Mouse (Mus musculus) 416B (cell line): ENCODE measurements around the gene Ppp2r2c.

ENCODE experiments used
- DNase-seq: peaks from one replicate; pipeline ENCODE4 v3.0.0; 2011; ENCODE audit warnings: low read depth

Gene Ppp2r2c

DNA sequence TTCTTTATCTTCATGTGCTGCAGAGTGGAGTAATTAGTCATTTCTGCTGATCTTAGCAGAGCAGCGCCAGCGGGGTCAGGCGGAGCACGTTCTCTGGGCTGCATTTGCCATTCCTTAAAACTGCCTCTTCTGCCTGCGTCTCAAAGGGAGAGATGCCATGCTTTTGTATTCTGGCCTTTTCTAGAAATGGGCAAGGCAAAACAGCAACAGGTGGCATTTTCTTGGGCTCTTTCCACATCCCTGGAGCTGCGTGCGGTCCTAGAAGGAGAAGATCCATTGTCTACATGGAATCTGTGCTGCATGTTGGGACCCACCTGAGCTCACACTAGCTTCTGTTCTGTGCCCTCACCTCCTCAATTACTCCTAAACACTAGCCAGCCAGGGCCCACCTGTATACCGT, 29.7 kb downstream of the Ppp2r2c start:
- no peak for DNase-seq

DNA sequence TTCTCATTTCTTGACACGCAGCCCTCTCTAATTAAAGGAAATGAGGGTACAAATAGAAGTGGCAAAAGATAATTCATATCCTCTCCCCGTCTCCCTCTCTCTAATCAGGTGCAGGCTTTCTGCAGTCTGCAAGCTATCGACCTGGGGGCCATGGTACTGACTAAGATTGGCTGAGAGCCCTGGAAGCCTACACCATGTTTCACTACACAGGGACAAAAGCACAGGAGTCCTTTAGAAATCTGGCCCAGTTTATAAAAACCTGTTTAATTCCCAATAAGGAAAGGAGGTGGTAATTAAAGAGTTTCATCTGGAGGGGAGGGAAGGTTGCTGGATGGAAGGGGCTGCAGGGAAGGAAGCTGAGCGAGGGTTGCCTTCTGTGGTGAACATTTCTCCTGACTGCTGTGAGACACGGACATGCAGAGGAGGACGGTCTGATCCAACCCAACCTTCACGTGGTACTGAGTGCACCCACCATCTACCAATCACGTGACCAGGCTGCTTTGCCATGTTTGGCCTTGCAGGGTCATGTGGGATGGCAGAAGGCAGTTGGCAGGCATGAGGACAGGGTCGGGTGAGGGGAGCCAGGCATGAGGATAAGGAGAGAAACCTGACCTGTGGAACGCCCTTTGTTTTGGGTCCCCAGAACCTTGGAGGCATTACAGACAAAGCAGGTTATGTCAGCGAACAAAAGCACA, 30.2 kb downstream of the Ppp2r2c start:
- DNase-seq: no peak

DNA sequence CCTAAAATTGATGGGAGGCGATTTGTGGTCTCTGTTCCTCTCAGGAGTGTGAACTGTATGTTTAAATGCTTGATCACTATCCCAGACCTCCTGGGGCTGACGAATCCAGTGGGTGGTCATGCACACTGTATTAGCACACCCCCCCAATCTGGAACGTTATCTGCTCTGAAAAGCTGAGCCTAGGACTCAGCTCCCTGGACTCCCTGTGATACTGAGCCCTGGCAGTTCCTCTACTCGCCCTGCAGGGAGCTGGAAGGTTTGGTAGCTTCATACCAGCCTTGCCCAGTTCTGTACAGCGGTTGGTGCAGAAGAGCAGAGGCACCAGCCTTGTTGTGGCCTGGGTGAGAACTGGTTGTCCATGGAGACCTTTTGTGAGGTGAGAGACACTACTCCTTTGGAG, 31.1 kb downstream of the Ppp2r2c start:
- no peak for DNase-seq

DNA sequence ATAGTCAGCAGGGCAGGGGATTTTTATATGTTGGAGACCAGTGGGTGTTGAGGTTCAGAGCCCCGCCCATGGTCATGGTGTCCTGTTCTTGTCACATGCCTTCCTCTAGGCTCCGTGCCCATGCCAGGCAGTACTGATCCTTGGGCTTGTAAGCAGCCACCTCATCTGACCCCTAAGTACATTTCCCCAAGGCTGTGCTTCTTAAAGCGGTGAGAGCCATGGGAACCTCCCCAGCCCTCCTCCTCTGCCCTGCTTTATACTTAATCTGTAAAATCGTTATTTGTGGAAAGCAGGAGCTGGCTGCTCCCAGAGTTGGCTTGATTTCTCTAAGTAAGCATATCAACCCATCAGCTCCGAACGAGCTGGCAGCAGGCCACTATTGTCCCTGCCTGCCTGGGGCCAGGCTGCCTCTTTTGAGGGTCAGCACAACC, 31.9 kb downstream of the Ppp2r2c start:
- no peak for DNase-seq

DNA sequence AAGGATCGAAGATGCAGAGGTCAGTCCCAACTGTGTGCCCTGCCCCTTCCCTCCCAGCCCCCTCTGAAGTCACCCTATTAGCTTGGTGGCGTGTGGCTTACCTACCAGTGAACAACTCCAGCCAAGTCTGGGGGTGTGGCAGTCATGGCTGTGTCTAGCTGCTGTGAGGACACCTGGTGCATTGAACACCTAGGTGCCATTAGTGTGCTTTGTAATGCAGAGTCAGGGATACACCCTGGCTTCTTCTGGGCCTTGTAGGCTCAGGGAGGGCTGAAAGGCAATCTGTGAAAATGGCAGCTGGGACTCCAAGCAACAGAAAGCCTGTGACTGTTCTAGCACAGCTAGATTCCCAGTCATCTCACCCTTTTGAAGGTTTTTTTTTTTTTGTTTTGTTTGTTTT, 34.5 kb downstream of the Ppp2r2c start:
- no peak for DNase-seq

DNA sequence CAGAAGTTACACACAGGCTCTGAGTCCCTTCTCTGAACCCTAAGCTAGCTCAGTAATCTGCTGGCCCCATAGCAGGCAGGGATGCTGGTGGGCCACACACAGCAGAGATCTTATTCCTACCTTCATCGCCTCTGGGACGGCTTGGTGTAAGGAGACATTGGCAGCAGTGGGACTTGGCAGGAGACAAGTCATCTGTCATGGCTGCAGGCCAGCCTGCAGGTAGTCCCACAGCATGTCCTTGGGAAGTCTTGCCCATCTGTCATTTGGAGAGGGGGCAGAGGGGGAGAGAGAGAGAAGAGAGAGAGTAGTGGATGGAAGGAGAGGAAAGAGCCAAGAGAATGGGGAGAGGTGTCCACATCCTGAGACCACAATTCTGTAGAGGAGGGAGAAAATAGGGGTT, 35.8 kb downstream of the Ppp2r2c start:
- no peak for DNase-seq

DNA sequence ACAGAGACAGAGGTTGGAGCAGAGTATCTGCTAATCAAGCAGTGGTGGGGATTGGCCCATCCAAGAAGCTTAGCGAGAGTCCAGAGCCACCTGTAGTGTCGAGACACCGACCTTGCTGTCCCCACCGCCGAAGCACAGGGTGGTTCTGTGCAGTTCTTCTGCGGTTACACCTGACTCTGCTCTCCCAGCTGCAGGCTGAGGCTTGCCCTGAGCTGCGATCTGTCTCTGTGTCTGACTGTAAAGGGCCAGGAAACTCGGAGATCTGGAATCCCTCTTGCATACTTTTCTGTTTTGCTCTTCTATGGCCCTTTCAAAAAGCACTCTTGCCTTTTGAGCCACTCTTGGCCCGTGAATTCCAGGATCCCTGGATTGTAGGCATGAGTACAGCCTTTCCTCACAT, 36.4 kb downstream of the Ppp2r2c start:
- no peak for DNase-seq

DNA sequence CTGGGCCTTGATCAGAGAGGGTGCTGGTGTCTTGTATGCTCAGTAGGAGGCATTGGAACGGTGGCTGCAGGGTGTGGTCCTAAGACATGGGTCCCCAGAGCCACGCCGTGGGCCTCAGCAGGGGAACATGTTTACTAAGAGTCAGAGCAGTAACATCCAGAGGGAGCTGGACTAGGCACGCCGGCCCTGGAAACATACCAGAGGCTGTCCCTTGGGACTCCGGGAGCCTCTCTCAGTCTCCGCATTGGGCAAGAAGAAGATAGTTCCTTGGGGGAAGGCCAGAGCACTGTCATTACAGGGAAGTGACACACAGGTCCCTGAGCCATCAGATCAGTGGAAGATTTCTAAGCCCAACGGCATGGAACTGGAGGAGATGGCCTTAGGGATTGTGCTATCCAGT, 36.9 kb downstream of the Ppp2r2c start:
- no peak for DNase-seq

DNA sequence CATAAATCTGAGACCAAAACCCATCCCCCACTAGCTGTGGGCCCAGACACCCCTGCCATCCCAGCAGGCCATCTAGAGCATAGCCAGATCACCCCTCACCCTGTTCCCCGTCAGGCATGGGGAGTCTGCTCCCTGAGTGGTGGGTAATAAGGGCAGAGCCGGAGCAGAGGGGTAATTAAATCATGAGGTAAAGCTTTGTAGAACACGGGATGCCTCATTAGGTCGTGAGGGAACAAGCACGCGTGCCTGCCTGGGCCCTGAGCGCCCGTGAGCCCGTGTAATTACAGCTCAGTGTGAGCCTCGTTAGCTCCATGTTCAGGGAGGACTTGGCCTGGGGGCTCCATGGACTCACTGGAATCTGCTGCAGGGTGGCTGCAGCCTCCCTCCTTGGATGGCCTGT, 39.4 kb downstream of the Ppp2r2c start:
- DNase-seq: no peak

DNA sequence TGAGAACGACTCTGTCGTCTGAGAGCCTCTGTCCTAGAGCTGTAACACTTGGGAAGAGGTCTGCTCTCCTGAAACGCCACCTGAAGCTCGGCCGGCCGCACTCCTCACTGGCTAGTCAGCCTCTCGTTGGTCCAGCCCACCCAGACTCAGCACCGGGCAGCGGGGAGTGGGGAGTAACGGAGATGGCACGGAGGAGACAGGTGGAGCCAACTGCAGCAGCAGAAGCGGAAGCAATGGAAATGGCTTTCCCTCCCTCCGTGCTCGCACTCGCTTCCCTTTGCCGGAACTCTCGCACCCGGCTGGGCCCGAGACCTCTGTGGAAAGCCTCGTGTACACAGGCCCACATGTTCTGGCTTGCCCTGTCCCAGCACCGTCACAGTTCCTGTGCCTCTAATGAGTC, 41.2 kb downstream of the Ppp2r2c start:
- DNase-seq: no peak

DNA sequence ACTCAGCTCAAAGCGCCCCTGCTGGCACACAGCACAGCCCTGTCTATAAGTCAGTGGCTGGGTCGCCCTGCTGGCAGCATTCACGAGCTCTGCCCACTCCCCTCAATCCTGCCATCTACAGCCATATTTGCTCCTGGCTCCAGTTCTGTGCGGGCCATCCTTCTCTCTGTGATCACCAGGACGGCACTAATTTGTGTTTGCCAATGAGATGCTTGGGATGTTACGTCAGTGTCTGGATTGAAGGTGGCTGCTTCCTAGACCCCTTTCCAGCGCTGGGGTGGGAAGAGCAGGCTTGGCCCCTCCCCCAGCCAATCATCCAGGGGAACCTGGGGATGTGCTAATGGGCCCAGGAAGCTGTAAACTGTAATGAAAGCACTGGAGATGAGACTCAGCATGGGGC, 42.7 kb downstream of the Ppp2r2c start:
- no peak for DNase-seq

DNA sequence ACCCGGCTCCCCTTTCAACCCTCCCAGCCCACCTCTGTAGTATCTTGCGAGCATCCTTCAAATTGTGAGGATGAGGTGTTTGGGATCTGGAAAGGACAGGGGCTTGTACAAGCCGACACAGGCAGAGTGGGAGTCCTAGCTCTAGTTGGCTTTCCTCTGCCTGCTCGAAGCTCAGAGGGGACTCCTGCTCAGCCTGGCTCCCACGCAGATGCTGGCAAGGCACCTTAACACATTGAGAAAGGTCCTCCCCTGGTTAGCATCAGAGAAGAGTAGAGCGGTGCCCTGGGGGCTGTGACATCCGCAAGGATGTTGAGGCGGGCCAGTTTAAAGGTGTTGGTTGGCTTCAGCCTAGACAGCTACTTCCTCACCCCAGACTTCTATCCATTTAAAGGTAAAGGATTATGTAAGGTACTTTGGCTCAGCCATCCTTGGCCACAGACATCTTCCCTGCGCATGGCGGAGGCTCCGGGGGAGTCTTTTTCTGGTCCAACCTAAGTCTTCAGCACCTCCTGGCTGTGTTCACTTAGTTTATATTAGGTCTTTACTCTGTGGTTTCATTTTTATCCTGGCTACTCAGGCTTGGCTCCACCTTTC, 43.5 kb downstream of the Ppp2r2c start:
- DNase-seq: no peak

DNA sequence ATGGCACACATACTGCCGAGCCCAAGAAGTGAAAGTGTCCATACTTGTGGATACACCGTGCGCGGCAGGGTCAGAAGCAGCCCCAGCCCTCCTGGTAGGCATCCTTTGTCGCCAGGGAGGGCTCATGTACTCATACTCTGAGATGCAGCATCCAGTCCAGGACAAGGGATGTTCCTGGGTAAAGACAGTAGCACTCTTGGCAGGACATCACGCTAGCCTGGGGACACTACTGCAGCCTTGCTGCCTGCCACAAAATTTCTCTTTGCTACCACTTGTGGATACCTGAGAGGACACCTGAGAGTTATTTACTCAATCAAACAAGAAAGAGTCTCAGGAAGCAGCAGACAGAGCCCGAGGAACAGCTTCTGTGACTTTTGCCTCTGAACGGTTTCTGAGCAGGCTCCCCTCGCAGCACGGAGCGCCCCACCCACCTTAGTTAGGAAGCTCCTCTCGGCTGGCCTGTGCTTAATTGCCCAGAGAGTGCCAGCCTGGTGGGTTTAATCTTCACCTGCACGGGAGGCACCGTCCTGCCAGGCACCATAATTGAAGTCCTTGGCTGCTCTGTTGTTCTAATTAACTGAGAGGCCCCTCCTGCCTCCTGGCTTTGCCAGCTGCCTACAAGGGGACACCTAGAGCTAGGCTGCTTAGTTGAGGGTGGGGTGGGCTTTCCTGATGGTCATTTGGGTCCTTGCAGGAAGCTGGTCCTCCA, 44.4 kb downstream of the Ppp2r2c start:
- DNase-seq: no peak

DNA sequence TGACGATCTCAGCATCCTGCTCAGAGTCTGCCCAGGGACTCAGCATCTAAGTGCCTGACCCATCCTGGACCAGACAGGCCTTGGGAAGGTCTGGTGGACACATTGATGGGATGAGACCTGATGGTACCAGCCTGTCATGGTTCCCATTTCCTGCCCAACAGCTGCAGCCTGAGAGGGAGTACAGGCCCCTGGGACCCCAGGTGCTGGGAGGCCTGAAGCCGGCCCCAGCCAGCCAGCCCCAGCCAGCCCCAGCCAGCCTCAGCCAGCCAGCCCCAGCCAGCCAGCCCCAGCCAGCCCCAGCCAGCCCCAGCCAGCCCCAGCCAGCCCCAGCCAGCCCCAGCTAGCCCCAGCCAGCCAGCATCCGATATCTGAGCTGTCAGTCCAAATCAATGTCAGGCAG, 46.9 kb downstream of the Ppp2r2c start:
- DNase-seq: no peak

DNA sequence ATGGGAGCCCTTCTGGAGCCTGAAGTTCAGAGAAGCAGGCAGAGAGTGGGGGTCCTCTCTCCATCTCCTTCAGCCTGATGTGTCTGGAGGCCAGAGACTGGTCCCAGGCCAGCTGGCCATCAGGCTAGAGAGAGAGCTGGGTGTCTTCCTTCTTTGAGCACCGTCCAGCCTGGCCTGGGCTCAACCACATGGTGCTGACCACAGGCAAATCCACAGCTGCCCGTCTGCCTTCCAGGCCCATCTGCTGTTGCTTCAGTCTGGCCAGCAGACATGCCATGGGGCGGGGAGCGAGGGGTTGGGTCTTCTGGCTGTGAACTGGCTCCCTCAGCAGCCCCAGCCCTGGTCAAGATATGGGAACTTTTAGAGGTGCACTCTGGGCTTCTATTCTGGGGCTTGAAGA, 48.3 kb downstream of the Ppp2r2c start:
- DNase-seq: no peak

DNA sequence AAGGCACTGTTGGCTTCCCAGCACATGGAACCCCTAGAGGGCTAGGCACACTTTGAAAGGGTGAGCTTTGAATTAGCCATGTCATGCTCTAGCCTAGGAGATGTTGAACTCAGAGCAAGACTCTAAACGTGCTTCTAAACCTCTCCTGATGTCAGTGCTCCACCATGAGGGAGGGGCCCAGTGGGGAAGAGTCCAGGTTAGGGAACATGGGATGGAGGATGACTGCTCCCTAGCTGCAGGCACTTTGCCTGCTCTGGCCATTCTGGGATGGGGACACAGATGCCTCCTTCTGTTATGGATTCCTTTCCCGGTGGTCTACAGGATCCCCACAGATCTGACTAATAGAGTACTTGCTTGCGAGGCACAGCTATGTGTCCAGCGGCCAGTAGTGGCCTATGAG, 48.9 kb downstream of the Ppp2r2c start:
- no peak for DNase-seq

DNA sequence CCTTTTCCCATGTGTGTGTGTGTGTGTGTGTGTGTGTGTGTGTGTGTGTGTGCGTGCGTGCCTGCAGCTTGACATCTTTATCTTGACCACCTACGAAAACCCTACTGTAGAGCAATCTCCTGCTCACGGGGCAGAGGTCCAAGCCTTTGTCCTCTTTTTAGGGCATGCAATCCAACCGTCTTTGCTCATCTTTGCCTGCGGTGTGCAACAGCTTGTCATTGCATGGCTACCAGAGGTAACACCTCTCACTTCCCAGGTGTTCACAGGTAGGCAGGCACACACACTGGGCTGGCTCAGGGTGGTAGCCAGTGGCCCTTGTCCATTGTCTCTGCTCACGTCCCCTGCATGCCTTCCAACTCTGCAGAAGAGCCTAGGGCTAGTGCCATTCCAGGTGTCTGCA, 49.7 kb downstream of the Ppp2r2c start:
- no peak for DNase-seq

DNA sequence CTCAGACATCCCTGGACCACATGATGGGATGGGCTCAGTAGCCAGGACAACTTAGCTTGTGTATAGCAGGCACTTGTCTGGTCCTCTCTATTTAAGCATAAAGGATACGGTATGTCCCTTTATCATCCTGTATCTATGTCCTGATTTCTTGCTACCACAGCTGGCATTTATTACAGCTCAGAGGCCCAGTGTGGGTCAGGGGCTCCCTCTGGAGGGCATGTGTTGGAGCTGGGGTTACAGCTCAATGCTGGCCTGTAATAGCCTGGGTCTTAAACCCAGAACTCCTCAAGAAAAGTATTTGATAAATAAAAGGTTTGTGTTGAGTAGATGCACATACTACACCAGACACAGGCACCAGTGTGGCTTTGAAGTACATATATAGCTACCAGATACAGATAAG, 51.8 kb downstream of the Ppp2r2c start:
- DNase-seq: peak; percentile 16

DNA sequence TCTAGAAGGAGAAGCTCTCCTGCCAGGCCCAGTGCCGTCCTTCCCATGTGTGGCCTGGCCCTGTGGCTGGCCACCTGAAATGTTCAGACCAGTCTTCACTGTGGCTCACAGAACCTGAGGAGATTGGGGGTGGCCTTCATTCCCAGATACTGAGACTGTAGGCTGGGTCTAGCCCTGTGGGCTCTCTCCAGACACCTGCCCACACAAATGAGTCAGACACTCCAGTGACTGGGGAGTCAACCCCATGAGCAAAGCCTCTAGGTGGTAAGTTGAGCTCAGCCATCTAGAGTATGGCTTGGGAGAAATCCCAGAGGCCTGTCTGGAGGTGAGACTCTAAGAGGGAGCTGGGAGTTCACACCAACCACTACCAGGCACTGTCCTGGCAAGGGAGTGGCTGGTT, 53.6 kb downstream of the Ppp2r2c start:
- no peak for DNase-seq

DNA sequence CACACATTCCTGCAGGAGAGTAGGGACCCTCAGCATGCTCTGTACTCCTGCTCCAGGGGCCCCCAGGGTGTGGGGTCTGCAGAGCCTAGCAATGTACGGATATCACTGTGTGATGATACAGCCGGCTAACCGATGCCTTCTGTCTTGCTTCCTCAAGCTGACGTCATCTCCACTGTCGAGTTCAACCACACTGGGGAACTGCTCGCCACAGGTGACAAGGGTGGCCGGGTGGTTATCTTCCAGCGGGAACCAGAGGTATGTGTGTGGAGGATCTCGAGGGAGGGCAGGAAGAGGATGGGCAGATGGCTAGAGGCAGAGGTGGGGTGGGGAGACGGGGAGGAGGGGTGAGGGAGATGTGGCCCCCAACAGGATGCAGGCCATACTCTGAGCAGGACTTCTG, 54.5 kb downstream of the Ppp2r2c start:
- peak; percentile 56 for DNase-seq

DNA sequence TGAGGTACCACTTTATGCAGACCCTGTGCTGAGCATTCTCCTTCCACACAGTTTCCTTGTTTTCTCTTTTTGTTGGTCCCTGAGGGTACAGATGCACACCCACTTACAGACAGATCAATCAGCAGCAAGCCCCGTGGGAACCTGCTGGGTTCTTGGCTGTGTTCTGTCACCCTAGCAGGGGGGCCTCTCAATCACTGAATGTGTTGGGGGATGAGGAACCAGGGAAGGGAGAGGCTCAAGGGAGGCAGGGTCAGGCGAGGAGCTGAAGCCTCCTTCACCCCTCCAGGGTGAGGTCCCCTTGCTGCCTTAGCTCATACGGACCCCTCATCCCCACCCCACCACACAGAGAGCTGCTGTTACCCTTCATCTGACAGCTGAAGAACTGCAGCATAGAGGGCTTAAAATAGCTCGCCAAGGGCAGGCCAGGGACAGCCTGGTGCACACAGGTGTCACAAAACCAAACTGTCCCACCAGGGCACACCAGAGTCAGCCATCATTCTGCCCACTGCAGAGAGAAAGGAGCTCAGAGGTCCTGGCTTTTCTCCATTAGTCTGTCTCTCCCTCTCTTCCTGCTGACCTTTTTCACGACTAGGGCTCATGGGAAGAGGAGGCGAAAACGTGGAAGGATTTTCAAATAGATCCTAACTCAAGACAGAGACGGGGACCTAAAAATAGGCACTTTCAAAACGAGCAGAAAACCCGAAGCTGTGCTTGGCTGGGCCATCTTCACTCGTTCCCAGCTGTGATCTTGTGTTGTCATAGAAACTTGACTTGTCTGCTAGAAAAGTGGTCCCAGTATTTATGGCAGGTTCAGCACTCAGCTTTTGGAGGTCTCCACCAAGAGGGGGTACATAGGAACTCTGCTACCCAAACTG, 55.8 kb downstream of the Ppp2r2c start:
- no peak for DNase-seq

DNA sequence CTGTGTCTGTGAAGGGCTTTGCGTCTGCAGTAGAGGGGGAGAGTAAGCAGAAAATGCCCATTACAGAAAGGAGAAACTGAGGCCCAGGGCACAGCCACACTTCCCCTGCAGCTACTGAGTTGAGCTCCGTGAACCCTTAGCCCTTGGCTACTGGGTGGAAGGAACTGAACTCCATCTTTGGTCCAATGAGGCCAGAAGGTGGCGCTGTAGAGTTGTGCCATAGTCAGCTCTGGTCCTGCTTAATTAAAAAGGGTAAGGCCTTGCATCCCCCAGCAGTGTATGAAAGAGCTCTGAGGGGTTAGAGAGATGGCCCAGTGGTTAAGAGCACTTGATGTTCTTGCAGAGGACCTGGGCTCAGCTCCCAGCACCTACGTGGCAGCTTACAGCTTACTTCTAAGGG, 60.4 kb downstream of the Ppp2r2c start:
- DNase-seq: peak; percentile 39

DNA sequence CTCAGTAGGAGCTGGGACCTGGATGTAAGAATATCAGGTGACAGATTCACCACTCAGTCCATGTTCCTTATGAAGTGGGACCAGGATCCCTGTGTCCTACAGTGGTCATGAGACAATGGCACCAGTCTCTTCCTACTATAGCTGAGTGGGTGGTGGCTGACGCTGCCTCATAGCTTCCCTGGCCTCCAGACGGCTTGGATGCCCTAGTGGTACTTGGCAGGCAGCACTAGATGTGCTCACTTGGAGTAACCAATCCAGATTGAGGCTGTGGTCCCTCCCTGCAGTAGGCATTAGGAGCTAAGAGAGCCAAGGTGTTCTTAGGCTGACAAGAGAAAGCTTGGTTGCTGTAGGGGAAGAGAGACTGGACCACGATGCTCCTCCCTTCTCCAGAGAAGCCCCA, 61.1 kb downstream of the Ppp2r2c start:
- no peak for DNase-seq
